Mouse (Mus musculus): ENCODE results near the gene Kdelc2.

- TF ChIP-seq CTCF (IDR thresholded peaks at IDR 0.05; ENCODE audit: control insufficient read depth, insufficient read depth, insufficient replicate concordance, low read depth, low read length) (no peak), POLR2A (IDR thresholded peaks at IDR 0.05; ENCODE audit: control insufficient read depth, low read depth, low read length) (no peak)
These were observed 25.1 kb downstream of the Kdelc2 start for GRCm38 (mm10) chr9:53408953-53409361.
